Mouse (Mus musculus) urinary bladder, postnatal 14 days (tissue): Measurements from ENCODE around the gene Actb.
A peak's percentile ranks its signal among the peaks of the same experiment; 100 is the strongest.
"Not testable (repeated sequence)": the region's sequence is repeated elsewhere in the genome, so short reads cannot be mapped to it uniquely, and the experiment has no call there.

Experiments used
- DNase-seq: peaks from one replicate; pipeline ENCODE4 v3.0.0; 2021; ENCODE audit warnings: low spot score

The Actb gene

DNA sequence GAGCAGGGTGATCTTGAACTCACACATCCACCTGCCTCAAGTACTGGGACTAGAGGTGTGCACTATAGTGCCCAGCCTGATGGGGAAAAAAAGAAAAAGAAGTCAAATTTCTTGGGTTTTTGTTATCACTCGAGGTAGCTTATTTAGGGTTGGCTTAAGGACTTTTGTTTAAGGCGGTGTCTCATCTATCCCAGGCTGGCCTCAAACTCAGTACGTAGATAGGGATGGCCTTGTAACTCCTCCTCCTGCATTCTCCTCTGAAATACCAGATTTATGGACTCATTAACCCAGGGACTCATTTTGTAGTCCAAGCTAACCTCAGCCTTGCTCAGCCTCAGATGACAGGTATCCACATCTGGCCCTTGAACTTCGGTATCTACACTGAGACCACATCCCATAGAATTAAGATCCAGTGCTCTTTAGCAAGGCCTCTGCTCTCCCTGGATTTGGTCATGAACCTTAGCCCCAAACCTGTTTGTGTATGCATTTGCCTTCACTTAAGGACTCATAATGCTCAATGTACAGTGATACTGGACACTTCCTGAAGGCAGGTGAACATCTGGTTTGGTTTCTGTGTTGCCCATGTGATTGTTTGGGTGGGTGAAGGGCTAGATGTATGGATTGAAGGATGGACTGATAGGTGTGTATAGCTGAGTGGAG is 4.6 kb downstream of the Actb start:
- no peak for DNase-seq

DNA sequence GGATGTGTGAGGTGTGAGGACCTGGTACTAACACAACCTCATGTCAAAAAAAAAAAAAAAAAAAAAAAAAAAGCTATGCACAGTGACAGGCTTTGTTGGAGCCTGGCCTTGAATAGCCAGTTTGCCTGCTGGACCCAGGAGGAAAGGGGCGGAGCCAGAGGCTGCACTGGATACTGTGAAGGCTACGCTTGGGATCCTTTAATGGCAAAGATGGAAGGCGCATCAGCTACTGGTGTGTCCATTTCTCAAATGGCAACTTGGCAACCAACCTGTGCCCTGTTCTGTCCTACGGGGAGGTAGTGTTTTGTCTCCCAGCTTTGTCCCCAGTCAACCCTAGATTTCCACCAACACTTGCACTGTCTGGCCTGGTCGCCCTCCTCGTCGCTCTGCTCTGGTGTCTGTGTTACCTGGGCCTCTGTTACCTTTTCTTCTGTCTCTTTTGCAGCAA is 5.2 kb downstream of the Actb start:
- DNase-seq: peak; percentile 72

DNA sequence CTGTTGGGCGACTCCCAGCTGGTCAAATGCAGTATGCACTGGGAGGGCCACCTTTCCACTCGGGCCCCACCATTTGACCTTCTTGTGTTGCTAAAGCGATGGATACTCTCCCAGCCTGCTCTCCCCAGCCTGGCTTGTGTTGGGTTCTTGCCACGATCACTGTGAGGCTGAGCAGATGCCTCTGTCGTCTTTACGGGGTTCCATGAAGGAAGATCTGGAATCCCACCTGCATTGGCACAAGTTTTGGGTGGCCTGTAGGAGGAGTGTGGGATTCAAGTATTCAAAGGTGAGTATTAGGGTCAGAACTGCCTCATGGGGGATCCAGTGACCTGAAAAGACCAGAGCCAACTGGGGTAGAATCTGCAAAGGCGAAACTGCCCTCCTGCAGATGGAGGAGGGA is 5.9 kb downstream of the Actb start:
- no peak for DNase-seq

DNA sequence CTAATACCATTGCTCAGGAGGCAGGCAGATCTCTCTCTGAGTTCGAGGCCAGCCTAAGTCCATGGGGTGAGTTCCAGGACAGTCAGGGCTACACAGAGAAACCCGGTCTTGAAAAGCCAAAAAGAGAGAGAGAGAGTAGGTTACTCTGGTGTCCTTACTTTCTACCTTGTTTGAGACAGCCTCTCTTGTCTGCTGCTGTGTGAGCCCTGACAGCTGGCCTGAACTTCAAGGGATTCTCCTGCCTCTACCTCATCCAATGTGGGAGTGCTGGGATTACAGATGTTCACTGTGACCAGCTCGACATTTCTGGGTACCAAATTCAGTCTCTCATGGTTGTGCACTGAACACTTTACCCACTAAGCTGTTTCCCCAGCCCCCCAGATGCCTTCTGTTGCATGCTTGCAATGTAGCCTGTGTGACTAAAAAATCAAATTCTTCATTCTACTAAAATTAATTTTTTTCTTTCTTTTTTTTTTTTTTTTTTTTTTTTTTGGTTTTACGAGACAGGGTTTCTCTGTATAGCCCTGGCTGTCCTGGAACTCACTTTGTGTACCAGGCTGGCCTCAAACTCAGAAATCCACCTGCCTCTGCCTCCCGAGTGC is 6.5 kb downstream of the Actb start:
- DNase-seq: no peak

DNA sequence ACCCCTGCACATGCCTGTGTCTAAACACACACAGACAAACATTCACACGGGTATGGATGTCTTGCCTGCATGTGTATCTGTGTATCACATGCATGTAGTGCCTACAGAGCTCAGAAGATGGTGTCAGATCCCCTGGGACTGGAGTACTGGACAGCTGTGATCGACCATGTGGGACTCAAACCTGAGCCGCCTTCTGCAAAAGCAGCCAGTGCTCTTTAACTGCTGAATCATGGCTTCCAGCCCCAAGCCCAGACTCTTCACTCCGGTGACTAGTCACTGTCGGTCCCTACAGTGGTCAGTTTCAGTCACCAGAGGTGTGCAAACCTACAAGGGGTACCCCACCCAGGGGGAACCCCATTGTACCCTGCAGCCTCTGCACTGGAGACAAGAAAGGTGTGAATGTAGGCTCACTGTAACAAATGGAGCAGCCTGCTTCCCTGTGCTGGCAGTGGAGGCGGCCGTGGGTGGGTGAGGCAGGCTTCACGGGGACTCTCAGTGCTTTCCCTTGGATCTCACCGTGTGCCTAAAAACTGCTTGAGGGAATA is 7.4 kb downstream of the Actb start:
- no peak for DNase-seq

DNA sequence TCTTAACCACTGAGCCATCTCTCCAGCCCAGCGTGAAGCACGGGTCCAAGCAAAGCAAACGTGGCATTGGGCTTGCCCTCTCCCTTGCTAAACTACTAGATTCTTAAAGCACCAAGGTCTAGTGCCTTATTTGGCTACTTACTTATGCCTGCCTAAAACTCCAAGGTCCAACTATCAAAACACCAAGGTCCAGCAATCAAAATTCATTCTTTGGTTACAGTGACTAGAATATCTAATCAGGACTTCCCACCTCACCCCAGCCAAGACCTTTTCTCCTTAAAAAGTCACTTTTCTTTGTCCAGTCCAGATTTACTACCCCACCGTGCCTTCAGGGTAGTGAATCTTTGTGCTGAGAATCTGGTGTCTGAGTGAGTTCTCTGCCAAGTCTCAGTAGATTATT is 8.2 kb downstream of the Actb start:
- DNase-seq: no peak

DNA sequence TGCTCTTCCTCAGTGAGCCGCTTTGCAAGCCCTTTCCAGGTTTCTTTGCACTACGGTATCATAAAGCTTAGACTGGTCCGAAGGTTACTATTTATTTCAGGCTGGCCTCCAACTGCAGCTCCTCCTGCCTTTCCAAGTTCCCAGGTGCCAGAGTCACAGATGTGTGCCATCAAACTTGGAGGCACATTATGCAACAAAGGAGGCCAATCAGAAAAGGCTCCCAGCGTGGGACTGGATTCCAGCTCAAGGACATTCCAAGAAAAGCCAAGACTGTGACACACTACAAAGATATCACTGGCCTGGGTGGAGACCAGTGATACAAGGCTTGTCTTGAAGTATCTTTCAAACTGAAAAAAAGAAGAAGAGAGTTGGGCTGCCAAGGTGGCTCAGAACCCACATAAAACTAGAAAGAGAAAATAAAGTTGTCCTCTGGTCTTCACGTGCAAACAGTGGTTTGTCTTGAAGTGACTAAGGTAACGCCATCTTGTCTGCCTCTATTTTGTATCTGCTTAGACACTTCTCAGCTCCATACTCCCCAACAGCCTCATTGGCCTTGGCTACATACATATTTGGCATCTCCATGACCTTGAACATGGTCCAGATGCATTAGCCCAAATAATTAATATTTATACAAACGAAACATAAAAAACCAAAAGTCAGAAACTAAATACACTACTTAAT is 8.8 kb downstream of the Actb start:
- no peak for DNase-seq

DNA sequence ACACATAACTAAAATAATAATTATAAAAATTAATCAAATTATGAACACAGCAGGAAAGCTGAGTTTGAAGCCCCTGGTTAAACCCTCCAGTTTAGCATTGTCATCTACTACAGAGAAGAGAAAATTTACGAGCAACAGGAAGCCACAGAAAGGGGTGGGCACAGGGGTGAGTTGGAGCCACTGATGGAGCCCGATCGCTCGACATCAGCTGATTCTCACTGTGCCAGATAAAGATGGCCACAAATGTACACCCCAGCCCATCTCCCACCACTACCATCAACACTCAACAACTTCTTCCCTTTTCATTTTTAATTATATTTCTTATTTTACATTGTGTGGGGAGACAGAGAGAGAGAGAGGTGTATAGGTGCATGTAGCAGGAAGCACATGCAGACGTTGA is 9.8 kb downstream of the Actb start:
- DNase-seq: no peak

DNA sequence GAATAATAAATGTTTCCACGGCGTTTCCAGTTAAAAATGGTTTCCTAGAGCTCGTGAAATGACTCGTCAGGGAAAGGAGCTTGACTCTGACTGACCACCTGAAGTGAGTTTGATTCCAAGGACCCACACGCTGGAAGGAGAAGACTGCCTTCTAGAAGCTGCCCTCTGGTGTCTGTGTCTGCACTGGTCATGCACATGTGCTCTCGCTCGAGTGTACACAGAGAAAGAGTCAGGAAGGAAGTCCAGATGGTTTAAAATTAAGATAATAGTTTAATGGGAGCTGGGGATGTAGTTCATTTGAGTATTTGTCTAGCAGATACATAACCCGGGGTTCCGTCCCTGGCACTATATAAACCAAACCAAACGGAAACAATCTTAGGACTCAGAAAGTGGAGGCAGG is 10.4 kb downstream of the Actb start:
- no peak for DNase-seq

DNA sequence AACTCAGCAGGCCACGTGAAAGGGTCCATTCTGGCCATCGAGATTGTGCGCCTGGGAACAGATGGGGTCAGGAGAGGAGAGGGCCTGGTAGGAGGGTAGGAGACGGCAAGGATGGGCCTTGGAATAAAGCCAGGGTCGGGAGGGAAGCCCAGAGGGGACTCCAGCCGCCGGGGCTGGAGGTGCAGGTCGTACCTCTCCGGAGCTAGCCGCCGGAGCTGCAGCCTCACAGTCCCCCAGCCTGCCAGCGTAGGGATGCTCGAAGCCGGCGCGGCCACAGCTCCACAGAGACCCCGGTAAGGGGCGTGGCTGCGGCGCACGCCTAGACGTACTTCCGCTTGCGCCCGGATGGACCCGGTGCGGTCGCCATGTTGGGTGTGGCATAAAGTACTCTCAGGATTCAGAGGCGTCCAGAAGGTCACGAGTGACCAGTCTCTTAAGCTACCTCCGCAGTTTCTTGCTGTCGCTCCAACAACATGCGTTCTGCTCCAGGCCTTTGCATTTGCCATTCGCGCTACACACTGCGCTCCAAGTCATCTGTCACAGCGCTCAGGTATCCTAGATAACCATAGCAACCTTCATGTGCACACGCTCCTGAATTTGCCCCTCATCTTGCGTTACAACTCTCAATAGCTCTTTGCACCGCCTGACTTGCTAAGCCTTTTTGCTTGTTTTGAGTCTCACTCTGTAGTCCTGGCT is 11.5 kb downstream of the Actb start, which contains the start of gene Fbxl18:
TSS of gene Fbxl18 (minus strand) at position 504 of the 696 bp plus-strand sequence.
- DNase-seq: peak; percentile 91

DNA sequence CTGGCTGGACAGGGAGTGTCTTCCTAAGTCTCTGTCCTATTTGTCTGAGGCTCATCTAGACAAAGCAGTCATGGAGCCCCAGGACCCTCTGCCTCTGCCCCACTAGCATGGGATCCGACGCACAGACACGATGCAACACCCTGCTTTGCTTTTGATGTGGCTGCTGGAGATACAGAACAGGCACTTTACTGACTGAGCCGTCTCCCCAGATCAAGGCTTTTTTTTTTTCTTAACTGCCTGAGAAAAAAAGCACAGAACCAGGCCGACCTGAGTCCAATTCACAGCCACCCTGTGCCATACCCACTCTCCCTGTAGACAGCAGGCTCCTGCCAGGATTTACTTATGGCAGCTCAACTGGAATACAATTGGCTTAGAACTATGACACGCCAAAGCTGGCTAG is 15.2 kb downstream of the Actb start:
- DNase-seq: no peak

DNA sequence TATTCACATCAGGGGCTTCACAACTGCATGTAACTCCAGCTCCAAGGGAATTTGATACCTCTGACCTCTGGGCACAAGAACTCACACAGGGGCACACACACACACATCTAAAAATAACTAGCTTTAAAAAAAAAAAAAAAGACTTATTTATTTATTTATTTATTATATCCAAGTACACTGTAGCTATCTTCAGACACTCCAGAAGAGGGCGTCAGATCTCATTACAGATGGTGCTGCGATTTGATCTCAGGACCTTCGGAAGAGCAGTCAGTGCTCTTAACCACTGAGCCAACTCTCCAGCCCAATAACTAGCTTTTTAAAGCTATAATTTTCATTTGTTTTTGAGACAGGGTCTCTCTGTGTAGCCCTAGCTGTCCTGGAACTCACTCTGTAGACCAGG is 19.0 kb downstream of the Actb start:
- DNase-seq: not testable (repeated sequence)

DNA sequence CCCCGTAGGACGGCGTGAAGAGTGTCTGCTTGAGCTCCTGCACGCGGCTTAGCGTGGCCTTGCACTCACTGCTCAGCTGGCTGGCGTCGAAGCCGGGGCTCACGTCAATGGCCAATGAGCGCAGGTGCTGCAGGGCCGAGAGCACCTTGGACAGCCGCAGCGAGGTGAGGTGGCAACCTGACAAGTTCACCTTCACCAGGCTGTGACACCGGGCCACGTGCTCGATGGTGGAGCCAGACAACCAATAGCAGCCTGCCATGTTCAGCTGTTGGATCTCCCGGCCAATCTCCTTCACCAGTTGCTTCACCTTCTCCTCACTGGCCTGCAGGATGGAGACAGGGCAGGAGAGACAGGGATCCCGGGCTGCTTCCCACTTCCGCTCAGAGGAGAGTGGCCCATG is 19.8 kb downstream of the Actb start:
- no peak for DNase-seq

DNA sequence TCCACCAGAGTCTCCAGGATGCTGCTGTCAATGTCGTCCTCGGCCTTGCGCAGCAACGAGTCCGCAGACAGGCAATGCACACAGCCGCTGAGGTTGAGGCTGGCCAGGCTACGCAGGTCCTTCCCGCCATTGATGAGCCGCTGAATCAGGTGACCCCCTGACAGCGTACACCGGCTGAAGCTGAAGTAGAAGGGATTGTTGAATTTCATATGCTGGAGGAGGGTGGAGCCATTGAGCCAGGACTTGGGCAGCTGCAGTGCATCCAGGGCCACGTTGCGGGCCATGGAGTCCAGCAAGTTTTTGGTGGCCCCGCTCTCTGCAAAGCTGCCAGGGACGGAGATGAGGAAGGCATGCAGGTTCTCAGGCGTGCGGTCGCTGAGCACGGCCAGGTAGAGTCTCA is 20.4 kb downstream of the Actb start:
- DNase-seq: no peak

DNA sequence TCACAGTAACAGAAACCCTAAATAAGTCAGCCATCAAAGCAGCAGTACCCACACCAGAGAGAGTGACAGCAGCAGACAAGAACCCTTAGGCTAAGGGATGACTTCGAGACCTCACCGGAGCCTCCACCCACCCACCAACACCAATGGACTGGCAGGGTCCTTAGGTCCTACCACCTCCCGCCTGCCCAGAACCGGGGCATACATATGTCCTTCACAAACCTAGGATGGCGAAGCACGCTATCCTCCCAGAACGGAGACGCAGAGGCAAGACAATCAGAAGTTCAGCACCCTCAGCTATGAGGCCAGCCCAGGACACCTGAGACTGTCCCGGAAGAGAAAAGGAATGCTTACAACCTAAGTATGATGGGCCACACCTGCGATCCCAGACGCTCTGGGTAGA is 24.1 kb downstream of the Actb start:
- DNase-seq: no peak

DNA sequence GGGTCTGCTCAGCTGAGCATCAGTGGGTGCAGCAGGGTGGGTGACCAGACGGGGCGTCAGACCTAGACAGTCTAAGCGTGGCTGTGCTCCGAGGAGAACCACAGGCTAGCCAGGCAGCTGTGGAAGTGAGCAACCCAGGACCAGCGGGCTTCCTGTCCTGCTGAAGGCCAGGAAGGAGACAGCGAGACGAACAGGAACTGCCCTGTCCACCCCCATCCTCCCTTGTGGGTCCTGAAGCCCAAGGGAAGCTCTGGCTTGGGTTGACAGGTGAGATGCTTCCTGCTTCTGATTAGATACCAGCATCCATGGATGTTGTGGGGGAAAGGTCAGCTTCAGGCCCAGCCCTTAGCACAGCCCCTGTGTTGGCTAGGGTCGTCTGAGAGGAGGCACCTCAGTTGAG is 24.6 kb downstream of the Actb start:
- DNase-seq: no peak

DNA sequence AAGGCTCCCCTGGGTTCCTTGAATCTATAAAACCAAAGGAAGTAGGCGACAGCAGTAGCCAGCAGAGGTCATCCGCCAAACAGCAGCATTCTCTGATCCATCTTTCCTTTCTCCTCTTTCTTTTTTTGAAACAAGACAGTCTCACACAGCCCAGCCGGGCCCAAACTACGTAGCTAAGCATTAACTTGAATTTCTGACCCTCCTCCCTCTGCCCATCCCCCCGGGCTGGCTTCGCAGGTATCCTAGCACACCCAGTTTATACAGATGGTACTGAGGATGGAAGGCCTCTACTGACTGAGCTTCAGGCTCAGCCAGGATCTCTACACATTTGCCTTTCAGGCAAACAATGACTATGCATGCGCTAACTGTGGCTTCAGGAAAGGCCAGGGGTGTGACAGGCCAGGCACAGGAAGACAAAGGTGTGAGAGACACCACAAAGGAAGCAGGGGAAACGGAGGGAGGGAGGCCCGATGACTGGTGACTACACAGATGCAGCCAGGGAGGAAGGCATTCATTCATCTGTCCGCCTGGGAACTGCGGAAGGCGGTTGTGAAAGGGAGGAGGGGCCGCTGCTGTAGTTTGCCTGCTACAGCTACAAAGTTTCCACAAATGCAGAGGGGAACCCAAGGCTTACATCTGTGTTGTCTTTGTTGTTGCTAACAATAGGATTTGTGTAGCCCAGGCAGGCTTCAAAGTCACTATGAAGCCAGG is 25.6 kb downstream of the Actb start:
- DNase-seq: no peak

DNA sequence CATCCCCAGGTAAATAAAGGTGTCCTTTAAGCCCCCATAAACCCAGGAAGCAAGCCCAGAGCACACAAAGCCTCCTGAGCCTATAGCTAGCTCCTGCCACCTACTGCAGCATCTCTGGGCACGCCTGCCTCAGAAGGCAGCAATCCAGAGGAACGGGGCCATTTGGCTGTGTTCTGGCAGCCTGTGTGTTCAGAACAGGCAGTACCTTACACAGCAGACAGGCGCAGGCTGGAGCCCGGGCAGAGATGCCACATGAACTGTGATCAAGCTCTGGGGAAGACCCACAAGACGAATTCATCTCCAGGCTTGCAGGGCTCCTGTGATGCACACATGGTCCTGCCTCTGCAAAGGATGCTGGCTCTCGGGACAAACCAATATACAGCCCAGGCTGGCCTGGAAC is 26.3 kb downstream of the Actb start:
- no peak for DNase-seq

DNA sequence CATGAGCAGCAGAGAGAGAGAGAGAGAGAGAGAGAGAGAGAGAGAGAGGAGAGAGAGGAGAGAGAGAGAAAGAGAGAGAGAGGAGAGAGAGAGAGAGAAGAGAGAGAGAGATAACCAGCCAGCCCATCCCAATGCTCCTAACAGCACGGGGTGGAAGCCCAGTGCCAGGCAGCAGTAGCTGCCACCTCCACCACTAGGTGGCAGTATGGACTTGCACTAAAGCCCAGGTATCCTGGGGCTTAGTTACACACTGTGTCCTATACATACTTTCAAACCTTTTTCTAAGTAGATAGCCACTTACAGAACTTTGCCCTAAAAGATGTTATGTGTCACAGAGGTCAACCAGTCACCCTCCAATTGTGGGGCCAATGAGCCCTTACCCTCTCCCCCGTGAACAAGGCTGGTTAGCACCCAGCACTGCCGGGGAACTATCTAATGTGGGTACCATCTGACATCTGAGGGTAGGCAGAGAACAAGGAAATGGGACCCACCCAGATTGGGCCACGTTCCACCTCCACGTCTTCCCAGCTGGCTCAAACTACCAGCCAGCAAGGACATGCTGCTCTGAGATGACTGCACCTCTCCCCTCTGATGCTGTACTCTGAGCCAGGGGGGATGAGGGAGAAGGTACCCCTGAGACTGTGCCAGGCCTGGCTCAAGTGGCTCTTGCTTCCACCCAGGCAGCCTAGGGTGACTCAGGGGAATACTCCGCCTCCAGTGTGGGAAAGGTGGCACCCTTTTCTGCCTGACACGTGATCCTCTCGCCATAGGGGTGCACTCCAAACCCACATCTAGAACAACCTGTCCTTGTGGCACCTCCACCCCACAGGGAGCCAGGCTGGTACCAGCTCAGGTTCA is 27.0 kb downstream of the Actb start:
- peak; percentile 86 for DNase-seq

DNA sequence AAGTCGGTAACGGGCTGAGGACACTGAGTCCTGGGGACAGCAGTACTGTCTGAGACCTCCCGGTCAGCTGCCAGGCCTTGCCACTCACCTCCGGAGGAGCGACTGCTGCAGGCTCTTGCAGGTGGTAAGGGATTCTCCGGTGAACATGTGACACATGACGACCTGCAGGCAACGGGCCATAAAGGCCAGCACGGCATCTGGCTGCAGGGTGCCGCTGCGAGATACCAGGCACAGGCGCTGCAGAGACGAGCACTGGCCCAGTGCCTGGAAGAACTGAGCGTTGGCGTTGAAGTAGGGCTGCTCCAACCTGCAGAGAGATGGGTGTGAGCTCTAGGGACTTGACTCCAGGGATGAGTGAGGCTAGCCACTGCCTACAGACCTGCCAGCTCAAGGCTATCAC is 28.0 kb downstream of the Actb start:
- no peak for DNase-seq
